Mouse (Mus musculus) brain, embryonic 14.5 days (tissue): ENCODE measurements around the gene Ascl3.

Experiments
- CTCF ChIP-seq: fragments of 200-500 bp; IDR thresholded peaks from 2 replicates; pipeline ENCODE4 v1.5.1; 2012; ENCODE audit warnings: inconsistent platforms, mild to moderate bottlenecking, moderate library complexity, borderline replicate concordance; ENCODE audit not compliant: insufficient read depth, insufficient read length; ENCODE audit errors: extremely low read depth
- POLR2A ChIP-seq: fragments of 200-500 bp; IDR thresholded peaks from 2 replicates; pipeline ENCODE4 v1.6.1; 2012; ENCODE audit warnings: mild to moderate bottlenecking, inconsistent platforms, borderline replicate concordance; ENCODE audit not compliant: poor library complexity, insufficient read depth, insufficient read length, severe bottlenecking; ENCODE audit errors: extremely low read depth

GRCm38 (mm10) chr7:109751427-109752007 is 20.0 kb upstream of the Ascl3 start:
- TF ChIP-seq CTCF (no peak), POLR2A (no peak)
